Mouse (Mus musculus): ENCODE data around the gene Amdhd1.

The Amdhd1 gene

GRCm38 (mm10) chr10:93540431-93541210 is 788 bp upstream of the Amdhd1 start, which contains the start of gene Ccdc38:
Gene Ccdc38, plus strand, starts transcription at chr10:93540632.
- DNase-seq (ENCODE audit: low read depth) = no peak

- no peak for DNase-seq (ENCODE audit: low read depth)
Observed at GRCm38 (mm10) chr10:93538818-93539217, 1.0 kb downstream of the Amdhd1 start.

DNA sequence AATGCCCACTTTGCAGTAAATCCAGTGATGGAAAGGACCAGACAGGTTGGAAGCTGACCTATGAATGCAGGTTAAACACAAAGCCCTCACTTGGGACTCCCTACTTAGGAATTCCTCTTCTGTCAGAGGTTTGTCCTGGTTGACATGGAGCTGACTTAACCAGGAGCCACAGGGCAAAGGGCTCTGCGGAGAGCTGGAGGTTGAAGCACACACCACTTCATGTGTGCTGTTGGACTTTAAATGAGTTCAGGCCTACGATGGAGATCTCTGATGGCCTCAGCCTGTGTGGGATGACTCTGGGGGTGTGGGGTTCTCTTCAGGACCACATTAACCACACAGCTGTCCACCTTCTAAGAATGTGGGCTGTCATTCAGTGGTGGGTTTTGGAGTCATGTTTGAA is 1.5 kb downstream of the Amdhd1 start:
- DNase-seq (ENCODE audit: low read depth) = no peak

DNA sequence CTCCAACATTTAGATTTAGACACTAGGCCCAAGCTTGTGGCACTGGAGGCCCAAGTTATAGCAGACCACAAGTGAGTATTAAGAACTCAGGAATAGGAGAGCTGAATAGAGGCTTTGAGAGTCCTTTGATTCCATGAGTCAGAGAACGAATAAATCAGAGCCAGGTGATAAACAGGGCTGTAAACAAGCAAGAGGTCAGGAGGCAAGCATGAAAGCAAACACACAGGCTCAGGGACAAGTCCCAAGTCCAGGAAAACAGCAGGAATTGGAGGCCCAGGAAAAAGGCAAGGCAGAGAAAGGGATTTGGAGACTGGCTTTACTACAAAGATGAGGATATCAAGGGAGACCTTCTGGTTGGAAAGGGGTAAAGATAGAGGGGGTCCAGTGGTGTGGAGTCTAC is 14.5 kb downstream of the Amdhd1 start:
- no peak for DNase-seq (ENCODE audit: low read depth)

DNA sequence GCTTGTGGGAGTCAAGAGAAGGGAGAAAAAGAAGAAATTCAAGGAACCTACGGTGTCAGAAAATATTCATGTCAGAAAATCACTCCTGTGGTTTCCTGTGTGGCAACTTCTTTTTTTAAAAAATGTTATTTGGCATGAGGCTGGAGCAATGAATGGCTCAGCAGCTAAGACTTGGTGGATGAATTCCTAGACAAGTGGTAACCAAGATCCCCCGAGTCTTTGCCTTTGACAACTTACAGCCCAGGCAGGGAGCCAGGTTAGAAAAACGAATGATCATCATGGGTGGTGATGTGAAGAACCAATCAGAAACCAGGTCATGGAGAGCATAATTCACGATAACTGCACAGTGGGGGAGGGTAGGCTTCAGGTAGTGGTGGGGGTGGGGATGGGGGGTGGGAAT is 18.8 kb downstream of the Amdhd1 start:
- no peak for DNase-seq (ENCODE audit: low read depth)

DNA sequence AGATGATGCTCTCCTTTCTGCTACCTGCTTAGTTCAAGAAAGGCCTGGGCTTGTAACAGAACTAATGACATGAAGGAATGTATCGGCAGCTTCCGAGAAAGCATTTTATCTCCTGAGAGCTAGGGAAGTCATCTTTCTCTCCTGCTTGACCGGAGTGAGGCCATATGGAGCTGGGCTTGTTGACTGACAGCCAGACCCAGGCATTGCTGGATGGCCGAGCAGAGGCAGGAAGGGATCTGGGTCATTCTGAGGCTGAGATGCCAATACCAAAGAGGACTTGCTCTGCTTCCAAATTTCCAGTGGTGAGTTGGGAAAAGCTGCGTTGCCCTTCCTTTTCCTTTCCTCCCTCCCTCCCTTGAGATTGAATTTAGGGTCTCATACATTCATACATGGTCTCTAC is 20.1 kb downstream of the Amdhd1 start:
- DNase-seq (ENCODE audit: low read depth) = no peak

GRCm38 (mm10) chr10:93519159-93519558 is 20.7 kb downstream of the Amdhd1 start:
- no peak for DNase-seq (ENCODE audit: low read depth)

DNA sequence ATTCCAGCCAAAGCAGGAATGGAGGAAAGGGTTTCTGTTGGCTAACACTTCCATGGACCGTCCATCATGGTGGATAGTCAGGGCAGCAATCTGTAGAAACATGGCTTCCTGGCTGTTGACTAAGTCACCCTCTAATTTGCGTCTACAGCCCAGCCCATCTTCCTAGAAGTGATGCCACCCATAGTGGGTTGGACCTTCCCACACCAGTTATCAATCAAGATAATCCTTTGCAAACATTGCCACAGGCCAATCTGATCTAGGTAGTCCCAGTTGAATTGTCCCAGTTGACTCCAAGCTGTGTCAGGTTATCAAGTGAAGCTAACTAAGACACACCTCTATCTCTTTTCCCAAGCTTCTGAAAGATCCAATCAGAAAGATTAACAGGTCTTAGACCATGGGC is 21.2 kb downstream of the Amdhd1 start:
- no peak for DNase-seq (ENCODE audit: low read depth)

DNA sequence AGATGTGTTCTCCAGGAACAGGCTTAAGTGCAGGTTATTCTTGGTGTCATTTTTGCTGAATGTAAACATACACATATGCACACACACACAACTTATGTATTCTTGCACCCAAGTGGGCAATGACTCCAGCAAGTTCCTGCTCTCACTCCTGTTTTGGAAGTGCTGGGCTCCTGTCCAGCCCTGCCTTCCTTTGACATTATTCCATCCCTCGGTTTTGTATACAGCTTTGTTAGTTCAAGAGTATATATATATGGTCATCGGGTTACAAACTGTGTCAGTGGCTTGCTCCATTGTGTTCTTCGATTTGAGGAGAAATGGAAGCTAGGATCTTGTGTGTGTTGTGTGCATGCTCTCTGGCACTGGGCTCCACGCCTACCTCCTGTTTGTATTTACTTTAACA is 21.6 kb downstream of the Amdhd1 start:
- no peak for DNase-seq (ENCODE audit: low read depth)

DNA sequence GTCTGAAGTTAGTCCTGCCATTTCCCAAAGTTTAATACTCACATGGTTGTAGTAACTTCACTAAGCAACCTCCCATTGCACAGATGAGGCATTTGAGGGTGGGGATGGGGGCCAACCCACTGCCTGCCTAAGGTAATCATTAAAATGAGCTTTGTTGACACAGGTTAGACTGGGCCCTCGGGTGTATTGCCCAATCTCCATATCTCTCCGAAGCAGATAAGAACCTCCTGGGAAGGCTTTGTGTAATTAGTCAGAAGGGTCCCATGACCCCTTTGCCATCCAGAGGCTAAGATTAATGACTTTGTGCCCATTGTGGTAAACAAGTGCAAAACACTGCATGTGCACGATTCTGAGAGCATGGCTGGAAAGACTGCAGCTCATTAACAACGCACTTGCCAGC is 22.1 kb downstream of the Amdhd1 start:
- DNase-seq (ENCODE audit: low read depth) = no peak

- no peak for DNase-seq (ENCODE audit: low read depth)
Observed at GRCm38 (mm10) chr10:93515927-93516326, 23.9 kb downstream of the Amdhd1 start.

GRCm38 (mm10) chr10:93515419-93515818 is 24.4 kb downstream of the Amdhd1 start:
- DNase-seq (ENCODE audit: low read depth) = no peak

DNA sequence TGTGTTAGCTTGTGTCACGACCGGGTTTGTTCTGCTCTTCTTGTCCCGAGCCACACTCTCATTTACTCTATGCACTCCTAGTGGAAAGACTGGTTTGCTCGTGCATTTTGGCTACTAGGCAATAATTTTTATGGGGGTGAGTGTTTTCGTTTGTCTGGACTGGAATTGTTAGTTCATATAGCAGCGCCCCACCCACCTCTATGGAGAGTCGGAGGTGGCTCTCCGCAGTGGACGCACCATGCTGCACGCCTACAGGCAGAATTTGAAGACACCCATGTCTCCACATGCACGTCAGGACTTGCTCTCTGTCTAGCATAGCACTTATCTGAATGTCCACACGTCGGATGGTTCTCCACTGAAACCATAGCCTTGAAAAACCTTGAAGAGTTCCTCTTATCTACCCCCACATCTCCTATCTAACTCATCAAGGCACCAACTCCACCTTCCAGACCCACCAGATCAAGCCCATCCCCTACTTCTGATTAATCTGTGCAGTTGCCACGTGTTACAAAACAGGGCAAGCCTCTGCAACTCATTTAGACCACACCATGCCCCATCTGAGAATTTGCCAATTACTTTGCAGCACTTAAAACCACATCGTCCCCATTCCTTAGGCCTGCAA is 30.2 kb downstream of the Amdhd1 start:
- no peak for DNase-seq (ENCODE audit: low read depth)

GRCm38 (mm10) chr10:93508383-93508970 is 31.4 kb downstream of the Amdhd1 start:
- DNase-seq (ENCODE audit: low read depth) = no peak

DNA sequence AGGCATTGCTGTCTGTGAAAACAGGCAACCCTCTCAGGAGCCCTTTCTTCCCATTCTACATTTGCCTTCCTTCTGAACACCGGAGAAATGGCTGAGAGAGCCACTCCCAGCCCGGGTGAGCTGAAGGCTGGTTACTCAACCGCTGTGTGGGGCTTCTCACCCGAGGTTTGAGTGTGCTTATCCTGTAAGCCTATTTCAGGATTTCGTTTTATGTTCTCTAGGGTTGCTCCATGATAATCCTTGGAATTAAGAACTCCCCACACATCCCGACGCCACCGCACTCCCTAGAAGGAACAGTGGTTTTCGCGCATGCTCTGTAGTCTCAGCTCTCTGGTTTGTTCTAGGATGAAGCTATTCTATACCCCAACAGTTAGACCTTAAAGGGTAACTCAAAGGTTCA is 38.5 kb downstream of the Amdhd1 start:
- DNase-seq (ENCODE audit: low read depth) = no peak

DNA sequence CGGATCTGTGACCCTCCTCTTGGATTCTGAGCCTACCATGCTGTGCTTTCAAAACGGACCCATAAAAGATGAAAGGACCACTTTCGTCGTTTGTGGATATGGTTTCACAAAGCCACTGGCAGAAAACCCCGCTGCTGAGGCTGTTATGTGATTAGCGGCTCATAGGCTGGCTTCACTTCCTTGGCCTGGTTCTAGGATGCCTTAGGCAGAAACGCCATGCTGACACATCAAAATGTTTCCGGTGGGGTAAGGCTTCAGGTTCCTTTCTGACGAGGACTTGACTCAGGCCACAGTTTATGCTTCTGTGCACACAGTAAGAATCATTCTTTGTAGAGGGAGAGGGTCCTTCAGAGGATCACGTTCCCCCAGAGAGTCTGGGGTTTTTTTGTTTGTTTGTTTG is 39.0 kb downstream of the Amdhd1 start:
- no peak for DNase-seq (ENCODE audit: low read depth)

- no peak for DNase-seq (ENCODE audit: low read depth)
Observed at GRCm38 (mm10) chr10:93490451-93490850, 49.4 kb downstream of the Amdhd1 start.

DNA sequence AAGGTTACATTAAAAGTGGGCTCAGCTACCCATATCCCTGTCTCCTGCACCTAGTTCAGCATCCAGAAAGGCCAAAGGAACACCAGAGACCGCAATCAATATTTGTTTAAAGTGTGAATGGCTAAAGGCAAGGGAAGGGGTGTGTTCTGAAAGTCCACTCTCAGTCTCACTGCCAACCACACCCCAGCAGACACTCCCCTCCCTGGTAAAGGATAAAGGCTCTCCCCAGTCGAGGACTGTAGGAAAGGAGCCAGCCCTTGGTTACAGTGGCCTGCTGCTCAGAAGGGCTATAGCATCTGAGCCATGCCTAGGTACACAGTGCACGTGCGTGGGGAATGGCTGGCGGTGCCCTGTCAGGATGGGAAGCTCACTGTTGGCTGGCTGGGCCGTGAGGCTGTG is 51.0 kb downstream of the Amdhd1 start:
- no peak for DNase-seq (ENCODE audit: low read depth)

DNA sequence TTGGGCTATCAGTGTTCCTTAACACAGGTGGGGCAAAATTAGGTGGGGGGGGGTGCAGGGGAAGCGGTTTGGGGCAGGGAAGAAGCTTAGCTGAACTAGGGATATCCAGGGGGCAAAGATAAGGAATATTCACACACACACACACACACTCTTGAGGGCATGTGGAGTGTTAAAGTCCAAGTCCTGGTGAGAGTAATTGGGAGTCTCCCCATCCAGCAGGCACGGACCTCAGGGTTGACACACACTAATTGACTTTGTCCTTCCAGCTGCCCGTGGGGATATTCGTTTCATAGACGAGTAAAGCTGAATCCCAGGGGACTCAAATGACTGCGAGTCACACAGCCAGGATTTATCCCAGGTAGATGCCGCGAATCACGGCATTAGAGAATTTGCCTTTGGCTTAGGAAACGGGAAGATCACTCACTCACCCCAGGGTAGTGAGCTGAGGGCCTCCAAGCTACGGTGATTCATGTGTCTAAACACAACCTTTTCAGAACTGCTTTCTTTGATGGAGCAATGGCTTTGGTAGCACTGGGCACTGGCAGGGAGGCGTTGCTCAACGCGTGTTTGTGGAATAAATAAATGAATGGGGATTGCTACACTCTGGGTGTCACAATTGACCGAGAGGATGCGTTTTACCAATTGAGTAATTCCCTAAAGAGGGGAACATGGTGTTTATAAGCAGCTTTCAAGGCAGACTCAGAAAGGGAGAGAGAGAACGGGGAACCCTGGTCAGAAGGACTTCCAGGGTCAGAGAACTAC is 51.6 kb downstream of the Amdhd1 start, which contains the start of gene Hal:
Hal (plus strand) TSS at position 703 of the 762 bp plus-strand sequence.
- DNase-seq (ENCODE audit: low read depth) = peak; percentile 30

GRCm38 (mm10) chr10:93486622-93487021 is 53.2 kb downstream of the Amdhd1 start:
- DNase-seq (ENCODE audit: low read depth) = no peak

DNA sequence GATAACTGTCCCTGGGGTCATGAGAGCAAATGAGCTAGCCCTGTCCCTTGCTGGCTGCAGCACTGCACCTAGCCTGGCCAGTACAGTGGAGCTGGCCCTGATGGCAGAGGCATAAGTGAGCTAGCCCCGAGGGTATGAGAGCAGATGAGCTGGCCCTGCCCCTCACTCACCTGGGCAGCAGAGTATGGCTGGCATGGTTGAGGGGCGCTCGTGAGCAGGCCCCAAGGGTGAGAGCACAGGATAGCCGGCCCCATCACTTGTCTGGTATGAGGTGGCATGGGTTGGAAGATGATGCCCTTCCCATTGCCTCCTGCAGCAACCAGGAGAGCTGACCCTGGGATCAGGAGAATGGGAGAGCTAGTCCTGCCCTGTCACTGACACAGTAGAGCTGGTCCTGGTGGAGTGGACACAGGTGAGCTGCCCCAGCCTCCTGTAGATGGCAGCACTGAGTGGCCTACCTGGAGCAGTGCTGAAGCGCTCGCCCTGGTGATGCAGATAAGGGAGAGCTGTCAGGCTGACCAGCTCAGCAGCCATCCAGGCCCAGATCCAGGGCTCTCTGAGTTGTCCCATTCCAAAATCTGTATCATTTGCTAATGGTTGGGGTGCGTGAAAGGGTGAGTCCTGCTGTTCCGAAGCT is 54.7 kb downstream of the Amdhd1 start:
- DNase-seq (ENCODE audit: low read depth) = peak; percentile 12

GRCm38 (mm10) chr10:93484511-93484910 is 55.3 kb downstream of the Amdhd1 start:
- no peak for DNase-seq (ENCODE audit: low read depth)
